ENCODE assay signal across 12 mouse cellular contexts in genomic region chr10:97842574-97842973, GRCm38 (mm10).
DNase-seq lines count a peak whose midpoint lies in the region; ATAC-seq and TF ChIP-seq lines count a peak whose summit lies in the region.
"Had no signal": no experiment of that assay in that cellular context is flagged by ENCODE, and none has a peak within 500 bp of the region (broad histone marks: within the 10 kb centered on the region; RNA-seq: fewer than 3 reads in every experiment).

No protein-coding gene starts in this region.

- peak; percentile 42 for TF ChIP-seq CTCF in gastrocnemius, adult 2 months (IDR thresholded peaks at IDR 0.05)

- H3K36me3 ChIP-seq in hindbrain, embryonic 14.5 days (replicated peaks; ENCODE audit: control insufficient read depth, insufficient read depth), result no peaks in the 10 kb centered on the region
- H3K36me3 ChIP-seq: kidney, embryonic 15.5 days; limb, embryonic 12.5 days had no signal

- no peak overlapping the region for H3K27ac ChIP-seq in gastrocnemius, adult 2 months
- H3K27ac ChIP-seq in hindbrain, embryonic 14.5 days, result no peak overlapping the region
- H3K27ac ChIP-seq: kidney, embryonic 15.5 days; limb, embryonic 12.5 days had no signal

- 91% methylated on average over 3 of the region's 3 CpGs for WGBS in hindbrain, embryonic 14.5 days

- H3K27me3 ChIP-seq in hindbrain, embryonic 14.5 days (ENCODE audit: control insufficient read depth, insufficient read depth, low read length), result no peaks in the 10 kb centered on the region
- H3K27me3 ChIP-seq: kidney, embryonic 15.5 days; limb, embryonic 12.5 days had no signal

- no peaks in the 10 kb centered on the region for H3K9me3 ChIP-seq in hindbrain, embryonic 14.5 days (ENCODE audit: control insufficient read depth, low read length)
- H3K9me3 ChIP-seq: kidney, embryonic 15.5 days; limb, embryonic 12.5 days had no signal

- no peak overlapping the region for H3K4me3 ChIP-seq in gastrocnemius, adult 2 months
- no peak overlapping the region for H3K4me3 ChIP-seq in hindbrain, embryonic 14.5 days (replicated peaks; ENCODE audit: low read length)
- H3K4me3 ChIP-seq: kidney, embryonic 15.5 days; limb, embryonic 12.5 days had no signal

- no peak overlapping the region for H3K9ac ChIP-seq in hindbrain, embryonic 14.5 days
- H3K9ac ChIP-seq: kidney, embryonic 15.5 days; limb, embryonic 12.5 days had no signal

- intact Hi-C loops in gastrocnemius, adult 2 months (cut with DNase I), result no loop called here
- intact Hi-C loops in left cerebral cortex, postnatal 25 days (cut with DNase I), result loop anchor here (5.0 kb wide), 1 partner anchor 1240 kb away; no protein-coding TSS in a partner anchor

- no peaks in the 10 kb centered on the region for H3K4me1 ChIP-seq in hindbrain, embryonic 14.5 days (replicated peaks; ENCODE audit: control insufficient read depth, insufficient read depth, low read length)
- H3K4me1 ChIP-seq: kidney, embryonic 15.5 days; limb, embryonic 12.5 days had no signal

- no peak overlapping the region for H3K4me2 ChIP-seq in hindbrain, embryonic 14.5 days (replicated peaks)
- H3K4me2 ChIP-seq: kidney, embryonic 15.5 days; limb, embryonic 12.5 days had no signal

- no peak for ATAC-seq in hindbrain, embryonic 14.5 days (ENCODE audit: low FRiP score)

- DNase-seq in gastrocnemius, adult 2 months, result no peak
- no peak for DNase-seq in gastrocnemius, adult 18-20 months (ENCODE audit: low spot score)
- DNase-seq in left cerebral cortex, postnatal 25 days (ENCODE audit: low spot score in 2 of 2), result peak; percentile 31 to 50
- DNase-seq in left cerebral cortex, adult 8-10 months (ENCODE audit: low spot score in 2 of 2), result no peak
- DNase-seq in A20 (ENCODE audit: low read depth, low spot score), result peak; percentile 6
- peak; percentile 75 for DNase-seq in brain, adult 2 months (ENCODE audit: low read depth, low spot score)
- no peak for DNase-seq in hindbrain, embryonic 14.5 days (ENCODE audit: low spot score)
- DNase-seq in thymus, adult 18-20 months, result no peak
- DNase-seq: heart, postnatal 4 days; right cerebral cortex, postnatal 4 days had no signal

Comparison
In these comparisons a context has a peak if more than half of its experiments do, and no peak if none do; other contexts are left out.
1. DNase-seq: peak in left cerebral cortex, postnatal 25 days (2 of 2), A20 (single experiment) and brain, adult 2 months (single experiment); none in gastrocnemius, adult 2 months (single experiment), gastrocnemius, adult 18-20 months (single experiment), left cerebral cortex, adult 8-10 months (0 of 2), hindbrain, embryonic 14.5 days (single experiment) and thymus, adult 18-20 months (0 of 2).